Mouse (Mus musculus) left cerebral cortex, adult 8-10 months (tissue): Measurements from ENCODE around the gene Klc3. TPM values are rescaled to one million over a fixed set of nuclear protein-coding genes. Genes with fewer than 3 reads are reported as not detected.

Experiments
- DNase-seq, 2 experiments: peaks; one replicate each; pipeline ENCODE4 v3.0.0; 2022; ENCODE audit warnings: low spot score in 2 of 2
- total RNA-seq, 4 experiments: library from RNA; stranded (reverse); gene quantifications; 2 replicates each; pipeline ENCODE4 v1.2.4; 2022

The Klc3 gene
- 1 to 10 TPM; 4.5 to 5.9 (median 5.1) TPM for total RNA-seq

GRCm38 (mm10) chr7:19403731-19404296, at the start of gene Klc3:
Gene Klc3, minus strand, starts transcription at chr7:19404104.
- DNase-seq, result no peak

- no peak for DNase-seq
Observed at GRCm38 (mm10) chr7:19449165-19449564, 45.3 kb upstream of the Klc3 start.

GRCm38 (mm10) chr7:19447689-19448088, 43.8 kb upstream of the Klc3 start:
- no peak for DNase-seq

- no peak for DNase-seq
Observed at GRCm38 (mm10) chr7:19444801-19445200, 40.9 kb upstream of the Klc3 start.

GRCm38 (mm10) chr7:19443344-19443743, 39.4 kb upstream of the Klc3 start:
- DNase-seq, result peak in 1 of 2 experiments; percentile 79

- DNase-seq, result no peak
Observed at GRCm38 (mm10) chr7:19441448-19442091, 37.7 kb upstream of the Klc3 start.

GRCm38 (mm10) chr7:19437048-19437447, 33.1 kb upstream of the Klc3 start:
- DNase-seq, result no peak

GRCm38 (mm10) chr7:19436276-19436675, 32.4 kb upstream of the Klc3 start:
- no peak for DNase-seq

GRCm38 (mm10) chr7:19432475-19432874, 28.6 kb upstream of the Klc3 start:
- DNase-seq, result no peak

GRCm38 (mm10) chr7:19430402-19430801, 26.5 kb upstream of the Klc3 start:
- no peak for DNase-seq

- no peak for DNase-seq
Observed at GRCm38 (mm10) chr7:19429726-19430125, 25.8 kb upstream of the Klc3 start.

GRCm38 (mm10) chr7:19427999-19428650, 24.2 kb upstream of the Klc3 start:
- no peak for DNase-seq

GRCm38 (mm10) chr7:19426888-19427287, 23.0 kb upstream of the Klc3 start:
- no peak for DNase-seq

GRCm38 (mm10) chr7:19426349-19426748, 22.4 kb upstream of the Klc3 start:
- DNase-seq, result no peak

GRCm38 (mm10) chr7:19424051-19424450, 20.1 kb upstream of the Klc3 start:
- no peak for DNase-seq

- DNase-seq, result no peak
Observed at GRCm38 (mm10) chr7:19423083-19423482, 19.2 kb upstream of the Klc3 start.

GRCm38 (mm10) chr7:19420821-19421636, 17.1 kb upstream of the Klc3 start:
- peak; percentile 44 to 92 for DNase-seq

- DNase-seq, result no peak
Observed at GRCm38 (mm10) chr7:19420121-19420520, 16.2 kb upstream of the Klc3 start.

- no peak for DNase-seq
Observed at GRCm38 (mm10) chr7:19416590-19416989, 12.7 kb upstream of the Klc3 start.

GRCm38 (mm10) chr7:19413525-19413924, 9.6 kb upstream of the Klc3 start:
- DNase-seq, result no peak

GRCm38 (mm10) chr7:19411783-19412182, 7.9 kb upstream of the Klc3 start:
- no peak for DNase-seq

GRCm38 (mm10) chr7:19410766-19411344, 7.0 kb upstream of the Klc3 start:
- no peak for DNase-seq
